Mouse (Mus musculus): ENCODE data around the gene Pkp3.

DNA sequence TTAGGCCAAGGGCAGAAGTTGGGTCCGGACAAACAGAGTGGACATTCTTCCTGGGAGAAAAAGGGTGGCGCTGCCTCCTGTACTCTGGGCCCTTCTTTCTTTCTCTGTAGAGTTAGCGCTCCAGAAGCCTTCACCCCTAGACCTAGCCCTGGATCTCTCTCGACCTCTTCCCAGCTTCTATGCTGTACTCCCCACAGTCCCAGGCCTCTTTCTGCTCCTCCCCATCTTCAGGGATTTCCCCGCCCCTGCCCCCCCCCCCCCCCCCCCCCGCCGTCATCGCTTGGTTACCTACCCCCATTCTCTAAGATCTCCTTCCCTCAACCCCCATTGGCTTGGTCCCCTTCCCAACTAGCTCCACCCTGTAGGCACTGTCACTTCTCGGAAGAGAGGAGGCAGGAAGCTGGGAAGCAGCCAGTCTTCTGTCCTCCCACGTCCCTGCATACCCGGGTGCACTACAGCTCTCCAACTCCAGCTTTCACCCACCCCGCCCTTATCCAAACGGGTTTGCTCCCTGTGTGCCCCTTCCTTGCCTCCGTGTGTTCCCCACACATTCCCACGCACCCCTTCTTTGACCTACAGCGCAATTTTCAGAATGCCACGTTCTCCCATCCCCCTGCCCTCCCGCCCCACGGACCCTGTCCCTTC, 30.3 kb upstream of the Pkp3 start:
- TF ChIP-seq POLR2A (IDR thresholded peaks at IDR 0.05; ENCODE audit: control insufficient read depth in 1 of 2, insufficient read depth in 1 of 2, low read depth in 1 of 2, low read length in 2 of 2, poor library complexity in 1 of 2) = no peak
- no peak; a peak in 1 of 6 replicates for TF ChIP-seq CTCF (IDR thresholded peaks at IDR 0.05 in 2 of 3, conservative IDR thresholded peaks at IDR 0.05 in 1 of 3; ENCODE audit: control insufficient read depth in 1 of 3, insufficient read depth in 1 of 3, low read depth in 2 of 3, low read length in 3 of 3, poor library complexity in 1 of 3, severe bottlenecking in 1 of 3)
- no peak for TF ChIP-seq UBTF (IDR thresholded peaks at IDR 0.05; ENCODE audit: borderline replicate concordance, insufficient read depth, low read depth, low read length)
- no peak for TF ChIP-seq RAD21 (IDR thresholded peaks at IDR 0.05; ENCODE audit: low read depth, low read length)
- TF ChIP-seq EP300 (IDR thresholded peaks at IDR 0.05; ENCODE audit: low read depth in 1 of 2, low read length in 2 of 2) = no peak
- no peak for TF ChIP-seq GATA1 (IDR thresholded peaks at IDR 0.05; ENCODE audit: low read depth, low read length)
- TF ChIP-seq USF2 (IDR thresholded peaks at IDR 0.05; ENCODE audit: borderline replicate concordance in 1 of 2, insufficient read depth in 1 of 2, low read depth in 1 of 2, low read length in 2 of 2) = no peak
- no peak for TF ChIP-seq MAZ (IDR thresholded peaks at IDR 0.05; ENCODE audit: low read depth, low read length)
- no peak for TF ChIP-seq USF1 (IDR thresholded peaks at IDR 0.05; ENCODE audit: low read depth, low read length)
- no peak for TF ChIP-seq MAX (IDR thresholded peaks at IDR 0.05; ENCODE audit: low read length)
- TF ChIP-seq E2F4 (IDR thresholded peaks at IDR 0.05; ENCODE audit: borderline replicate concordance, low read depth, low read length) = no peak
- no peak for TF ChIP-seq BHLHE40 (IDR thresholded peaks at IDR 0.05; ENCODE audit: borderline replicate concordance, low read depth, low read length)
- TF ChIP-seq HCFC1 (IDR thresholded peaks at IDR 0.05; ENCODE audit: low read depth, low read length) = no peak
- no peak for TF ChIP-seq SMC3 (IDR thresholded peaks at IDR 0.05; ENCODE audit: low read depth, low read length)

Data from MEL (cell line).